Mouse (Mus musculus) MEL-GATA-1-ER (cell line): ENCODE results near the gene Sv2b.

Experiments used
- DNase-seq: peaks from one replicate; pipeline ENCODE4 v3.0.0-alpha.2; 2012; ENCODE audit warnings: low read depth; ENCODE audit errors: extremely low read depth

Sv2b gene

DNA sequence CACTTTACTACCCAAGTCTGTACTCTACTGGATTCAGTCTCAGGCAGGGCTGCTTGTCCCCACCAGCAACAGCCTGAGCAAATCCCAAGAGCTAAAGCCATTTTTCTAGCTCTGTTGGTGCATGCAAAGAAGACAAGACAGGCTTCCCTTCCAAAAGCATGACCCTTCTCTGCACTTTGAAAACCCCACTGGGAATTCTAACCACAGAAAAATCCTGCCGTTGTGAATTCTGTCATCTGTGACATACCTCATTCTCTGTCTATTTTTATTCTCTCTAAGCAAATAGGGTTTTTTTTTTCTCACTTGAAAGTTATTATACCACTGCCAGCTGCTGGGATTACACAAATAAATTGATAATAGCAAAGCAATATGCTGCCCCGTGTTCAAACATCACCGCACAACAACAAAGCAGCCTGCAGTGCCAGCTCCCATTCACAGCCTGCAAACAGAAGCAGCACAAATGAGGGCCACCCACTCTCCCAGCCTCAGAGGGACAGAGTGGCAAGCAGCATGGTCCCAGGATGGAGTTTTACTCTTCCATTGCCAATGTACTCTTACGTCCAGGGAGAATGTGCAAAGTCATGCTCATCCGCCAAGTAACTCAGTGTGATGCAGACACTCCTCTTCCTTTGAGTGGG lies 13.7 kb downstream of the Sv2b start:
- DNase-seq, result no peak

DNA sequence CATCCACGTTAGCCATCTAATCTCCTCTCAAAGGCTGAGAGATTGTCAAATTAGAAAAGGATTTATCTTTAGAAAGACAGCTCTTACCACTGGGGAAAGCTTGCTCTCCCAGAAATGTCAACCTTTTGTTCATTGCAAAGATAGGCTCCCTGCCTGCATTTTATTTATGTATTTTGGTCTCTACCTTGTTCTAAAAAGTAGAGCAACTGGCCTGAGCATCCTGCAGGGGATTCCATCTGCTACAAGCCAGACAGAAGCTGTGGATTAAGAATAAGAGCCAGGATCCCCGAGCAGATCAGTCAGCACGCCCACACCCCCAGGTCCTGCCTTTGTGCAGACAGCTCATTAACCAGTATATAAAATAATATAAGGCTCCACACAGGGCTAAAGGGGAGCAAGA lies 16.8 kb downstream of the Sv2b start:
- no peak for DNase-seq

- no peak for DNase-seq
These were observed 18.5 kb downstream of the Sv2b start for GRCm38 (mm10) chr7:75290554-75290953.

DNA sequence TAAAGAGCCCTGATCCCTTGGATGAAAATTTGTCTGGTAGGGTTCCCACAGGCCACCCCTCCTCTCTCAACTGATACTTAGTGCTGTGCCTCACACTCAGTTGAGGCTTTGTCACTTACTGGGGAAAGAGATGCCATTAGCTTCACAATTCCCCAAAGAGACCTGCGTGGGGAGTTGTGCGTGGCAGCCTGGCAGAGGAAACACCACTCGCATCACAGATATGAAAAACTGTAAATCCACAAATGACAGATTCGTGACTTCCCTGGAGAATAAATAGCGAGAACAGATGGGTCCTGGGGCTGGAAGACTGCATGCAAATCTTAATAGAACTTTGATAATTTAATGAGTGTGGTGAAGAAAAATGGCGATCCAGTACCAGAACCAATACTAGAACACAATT lies 21.8 kb downstream of the Sv2b start:
- no peak for DNase-seq

GRCm38 (mm10) chr7:75282951-75283350 lies 26.1 kb downstream of the Sv2b start:
- DNase-seq, result no peak

DNA sequence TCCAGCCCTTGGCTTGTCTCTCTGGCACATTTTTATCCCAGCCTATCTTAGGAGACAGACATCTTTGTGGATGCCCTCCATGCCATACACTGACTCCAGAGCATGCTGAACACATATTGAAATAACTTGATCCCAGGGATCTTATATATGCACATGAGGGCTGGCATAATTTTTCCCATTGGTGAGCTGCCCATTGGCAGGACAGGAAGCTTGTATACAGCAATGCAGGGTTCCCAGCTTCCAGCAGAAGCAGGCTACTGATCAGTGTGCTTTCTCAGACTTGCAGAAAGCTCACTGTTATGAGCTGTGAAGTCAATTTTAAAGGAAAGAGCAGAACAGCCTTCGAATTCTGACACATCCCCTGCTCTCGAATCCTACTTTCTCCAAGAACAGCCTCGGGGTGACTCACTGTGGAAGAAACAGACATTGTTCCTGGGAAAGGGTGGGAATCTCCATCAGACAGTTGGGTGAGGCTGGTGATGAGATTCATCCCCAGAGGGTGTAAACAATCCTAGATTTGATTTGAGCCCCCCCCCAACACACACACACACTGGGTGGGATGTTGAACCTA lies 26.9 kb downstream of the Sv2b start:
- DNase-seq, result no peak

- DNase-seq, result no peak
These were observed 28.0 kb downstream of the Sv2b start for GRCm38 (mm10) chr7:75281106-75281505.

DNA sequence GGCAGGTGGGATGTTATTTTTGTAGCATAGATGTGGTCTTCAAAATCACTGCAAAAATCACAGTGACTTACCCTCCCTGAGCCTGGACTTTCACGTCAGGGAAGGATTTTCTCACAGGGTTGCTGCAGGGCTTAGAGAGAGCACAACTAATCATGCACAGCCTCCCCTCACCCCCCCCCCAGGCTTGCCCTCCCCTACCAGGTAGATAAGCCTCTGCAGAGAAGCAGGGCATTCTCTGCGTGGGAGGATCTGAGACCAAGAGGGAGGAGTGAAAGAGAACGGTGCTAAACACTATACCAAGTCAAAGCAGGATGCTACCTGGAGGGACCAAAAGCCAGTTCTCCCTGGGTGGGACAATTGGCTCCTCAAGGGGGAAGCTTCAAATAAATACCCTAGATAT lies 31.2 kb downstream of the Sv2b start:
- no peak for DNase-seq

GRCm38 (mm10) chr7:75276739-75277138 lies 32.3 kb downstream of the Sv2b start:
- no peak for DNase-seq

DNA sequence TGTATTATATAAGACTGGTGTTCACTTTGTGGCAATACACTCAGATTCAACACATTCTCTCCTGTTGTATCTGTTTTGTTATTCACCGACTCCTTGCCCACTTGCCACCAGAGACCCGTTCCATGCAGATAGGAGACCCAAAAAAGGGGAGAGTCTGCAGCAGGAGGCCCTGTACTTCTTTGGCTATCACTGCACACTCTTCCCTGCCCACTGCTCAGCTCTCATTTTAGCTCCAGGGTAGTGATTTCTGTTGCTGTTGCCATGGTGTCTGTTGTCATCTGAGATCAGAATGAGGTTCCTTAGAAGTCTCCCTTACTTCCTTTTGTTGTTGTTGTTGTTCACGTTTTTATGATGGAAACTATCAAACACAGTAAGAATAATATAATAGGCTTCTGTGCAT lies 34.5 kb downstream of the Sv2b start:
- no peak for DNase-seq

DNA sequence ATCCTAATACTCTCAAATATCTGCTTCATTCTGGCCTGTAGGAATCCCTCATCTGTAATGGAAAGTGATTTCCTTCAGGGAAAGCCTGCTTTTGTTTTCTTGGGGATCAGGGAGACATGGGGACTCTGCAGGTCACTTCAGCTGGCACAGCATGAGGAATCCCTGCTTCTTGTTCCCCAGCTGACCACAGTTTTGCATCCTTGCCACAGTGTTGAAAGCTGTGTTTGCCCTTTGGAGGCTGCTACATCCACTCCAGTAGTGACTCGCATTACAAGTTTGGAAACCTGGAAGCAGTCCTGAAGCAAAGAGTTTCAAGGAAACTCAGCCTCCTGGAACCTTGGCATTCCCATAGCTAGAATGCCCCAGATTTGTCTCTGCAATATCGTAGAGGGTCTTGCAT lies 35.4 kb downstream of the Sv2b start:
- DNase-seq, result no peak

DNA sequence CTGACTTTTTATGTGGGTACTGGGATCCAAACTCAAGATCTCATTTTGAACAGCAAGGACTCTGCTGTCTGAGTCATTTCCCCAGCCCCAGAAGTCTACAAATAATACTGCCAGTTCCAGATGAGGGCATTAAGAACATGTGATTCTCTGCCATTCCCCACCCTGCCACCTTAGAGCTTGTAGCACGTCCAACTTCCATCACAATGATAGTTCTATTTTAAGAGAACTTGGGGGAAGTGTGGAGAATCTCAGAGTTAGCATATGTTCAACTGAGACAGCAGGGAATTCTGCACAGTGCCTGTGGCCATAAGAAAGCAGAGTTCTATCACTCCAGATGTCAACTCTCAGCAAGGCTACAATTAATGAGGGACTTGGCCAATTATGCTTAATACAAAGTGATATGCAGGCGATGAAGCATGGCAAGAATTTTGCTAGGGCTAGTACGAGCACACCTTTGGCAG lies 37.1 kb downstream of the Sv2b start:
- DNase-seq, result no peak

GRCm38 (mm10) chr7:75271306-75271705 lies 37.8 kb downstream of the Sv2b start:
- no peak for DNase-seq

- no peak for DNase-seq
These were observed 41.8 kb downstream of the Sv2b start for GRCm38 (mm10) chr7:75267236-75267635.

GRCm38 (mm10) chr7:75265241-75265640 lies 43.8 kb downstream of the Sv2b start:
- DNase-seq, result no peak

GRCm38 (mm10) chr7:75259945-75260344 lies 49.1 kb downstream of the Sv2b start:
- no peak for DNase-seq

DNA sequence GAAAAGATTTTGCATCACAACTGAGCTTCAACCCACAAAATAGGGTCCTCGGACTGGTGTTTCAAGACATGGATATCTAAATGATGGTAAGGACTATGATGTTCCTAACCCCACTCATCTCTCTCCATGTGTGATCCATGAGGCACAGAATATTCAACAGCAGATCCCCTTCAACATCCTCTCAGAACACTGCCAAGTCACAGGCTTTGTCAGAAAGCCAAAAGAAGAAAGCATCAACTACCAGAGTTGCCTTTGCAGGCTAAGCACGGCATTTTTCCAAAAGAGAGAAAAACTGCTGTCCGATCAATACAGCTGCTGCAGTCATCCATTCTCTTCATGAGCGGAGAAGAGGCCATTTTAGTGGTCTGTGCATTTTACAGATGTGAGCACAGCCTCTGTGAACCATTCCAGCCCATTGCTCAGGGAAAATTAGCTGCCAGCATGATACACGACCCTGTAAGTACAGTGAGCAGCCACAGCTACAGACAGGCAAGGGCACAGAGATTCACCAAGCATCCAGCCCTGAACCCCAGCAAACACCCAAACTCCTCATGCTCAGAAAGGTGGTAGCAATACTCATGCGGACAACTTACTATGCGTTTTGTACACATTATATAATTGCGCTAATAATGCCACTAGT lies 55.3 kb downstream of the Sv2b start:
- DNase-seq, result no peak

DNA sequence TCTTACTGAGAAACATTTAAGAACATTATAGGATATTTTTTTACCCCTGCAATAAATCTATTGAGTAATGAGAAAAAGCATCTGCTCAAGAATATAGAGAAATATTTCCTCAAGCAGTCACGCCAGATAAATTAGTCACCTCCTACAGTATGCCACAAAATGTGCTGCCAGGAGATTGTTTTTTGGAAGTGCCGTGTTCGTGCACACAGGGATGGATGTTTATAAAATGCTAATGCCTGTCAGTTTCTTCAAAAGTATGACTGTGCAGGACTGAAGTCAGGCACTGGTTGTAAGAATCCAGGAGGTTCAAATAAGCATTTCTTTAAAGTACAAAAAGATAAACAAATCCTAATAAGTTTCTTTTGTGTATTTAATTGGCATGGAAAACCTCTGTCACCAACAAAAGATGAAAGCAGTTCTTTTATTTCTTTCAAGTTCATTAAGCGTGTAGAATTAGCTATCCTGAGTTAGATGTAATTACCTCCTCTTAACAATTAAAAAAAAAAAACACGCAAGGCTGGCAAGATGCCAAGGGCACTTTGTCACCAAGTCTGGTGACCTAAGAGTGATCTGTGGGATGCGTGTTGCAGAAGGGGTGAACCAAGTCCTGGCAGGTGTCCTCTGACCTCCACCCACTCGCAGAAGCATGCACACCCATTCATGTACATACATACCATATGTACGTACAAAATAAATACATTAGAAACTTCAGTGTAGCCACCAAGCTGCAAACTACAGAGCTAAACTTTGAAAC lies 68.1 kb downstream of the Sv2b start:
- no peak for DNase-seq

GRCm38 (mm10) chr7:75236386-75236785 lies 72.7 kb downstream of the Sv2b start:
- no peak for DNase-seq

DNA sequence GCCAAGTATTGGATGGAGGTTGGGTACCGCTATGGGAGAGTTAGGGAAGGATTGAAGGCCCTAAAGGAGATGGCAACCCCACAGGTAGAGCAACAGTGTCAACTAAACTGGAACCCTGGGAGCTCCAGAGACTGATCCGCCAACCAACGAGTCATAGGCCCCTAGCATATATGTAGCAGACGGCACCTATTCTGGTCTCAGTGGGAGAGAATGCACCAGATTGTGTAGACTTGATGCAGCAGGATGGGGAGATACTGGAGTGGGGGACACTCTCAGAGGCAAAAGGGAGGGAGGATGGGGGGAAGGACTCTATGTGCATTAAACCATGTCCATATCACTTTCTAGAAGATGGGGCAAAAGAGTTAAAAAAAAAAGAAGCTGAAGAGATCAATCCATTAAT lies 84.9 kb downstream of the Sv2b start:
- no peak for DNase-seq

DNA sequence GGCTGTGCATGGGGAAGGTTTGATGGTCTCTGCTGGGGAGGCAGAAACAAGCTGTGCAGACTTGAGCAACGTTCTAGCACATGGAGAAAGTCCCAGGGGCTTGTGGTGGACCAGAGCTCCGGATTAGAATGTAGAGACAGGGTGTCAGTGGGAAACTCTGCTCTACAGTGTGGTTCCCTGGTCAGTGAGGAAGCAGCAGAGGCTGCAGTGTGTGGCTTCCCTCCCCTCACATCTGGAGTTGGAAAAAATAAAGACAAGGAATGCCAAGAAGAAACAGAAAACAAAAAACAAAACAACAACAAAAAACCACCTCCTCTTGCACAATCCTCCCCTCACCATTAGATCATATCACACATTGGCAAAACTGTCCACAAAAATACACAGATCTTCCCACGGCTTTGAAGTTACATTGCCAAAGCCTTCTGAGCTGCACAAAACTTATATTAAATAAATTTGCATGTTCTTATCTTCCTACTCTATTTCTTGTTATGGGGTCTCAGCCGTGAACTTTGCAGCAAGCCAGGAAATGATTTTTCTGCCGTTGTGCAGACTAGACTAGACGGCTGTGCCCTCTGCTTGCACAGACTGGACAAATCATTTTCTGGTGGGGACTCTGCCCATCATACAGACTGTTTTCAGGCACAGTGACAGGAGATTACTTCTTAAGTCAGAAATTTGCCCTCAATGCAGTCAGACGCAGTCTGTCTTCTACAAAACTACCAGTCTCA lies 86.2 kb downstream of the Sv2b start:
- no peak for DNase-seq

- no peak for DNase-seq
These were observed 88.3 kb downstream of the Sv2b start for GRCm38 (mm10) chr7:75220786-75221185.
